Mouse (Mus musculus) stomach, embryonic 14.5 days (tissue): Measurements from ENCODE around the gene Gm5460. TPM values are rescaled to one million over a fixed set of nuclear protein-coding genes. Genes with fewer than 3 reads are reported as not detected.

Source experiments
- ATAC-seq: fragments of 200-750 bp; cut with Nextera tagmentation; 2 replicates; pipeline ENCODE4 v1.8.0; 2017; ENCODE audit warnings: low read depth, moderate TSS enrichment; ENCODE audit not compliant: insufficient number of reproducible peaks, insufficient read depth, low FRiP score
- H3K27ac ChIP-seq: fragments of 300-500 bp; sonication (generic); 2 replicates; pipeline ENCODE4 v1.5.1; 2014; ENCODE audit warnings: mild to moderate bottlenecking, low read length, moderate library complexity, mixed read lengths
- H3K27me3 ChIP-seq: fragments of 300-500 bp; sonication (generic); 2 replicates; pipeline ENCODE4 v1.6.1; 2014; ENCODE audit warnings: low read length, control low read depth, mixed read lengths; ENCODE audit not compliant: control insufficient read depth, insufficient read depth
- H3K36me3 ChIP-seq: fragments of 300-500 bp; sonication (generic); 2 replicates; pipeline ENCODE4 v1.6.1; 2014; ENCODE audit warnings: mild to moderate bottlenecking, control low read depth, low read length, moderate library complexity, mixed read lengths; ENCODE audit not compliant: control insufficient read depth, insufficient read depth
- H3K4me1 ChIP-seq: fragments of 300-500 bp; sonication (generic); 2 replicates; pipeline ENCODE4 v1.6.1; 2014; ENCODE audit warnings: low read length, control low read depth, mixed read lengths; ENCODE audit not compliant: control insufficient read depth, insufficient read depth
- H3K4me2 ChIP-seq: fragments of 300-500 bp; sonication (generic); replicated peaks from 2 replicates; pipeline ENCODE4 v1.6.1; 2014; ENCODE audit warnings: low read depth, low read length, control low read depth
- H3K4me3 ChIP-seq: fragments of 300-500 bp; sonication (generic); 2 replicates; pipeline ENCODE4 v1.5.1; 2014; ENCODE audit warnings: low read depth, low read length, control low read depth
- H3K9ac ChIP-seq: fragments of 300-500 bp; sonication (generic); replicated peaks from 2 replicates; pipeline ENCODE4 v1.6.1; 2014; ENCODE audit warnings: low read depth, mild to moderate bottlenecking, control low read depth, low read length, moderate library complexity, mixed read lengths
- H3K9me3 ChIP-seq: fragments of 300-500 bp; sonication (generic); 2 replicates; pipeline ENCODE4 v1.6.1; 2016; ENCODE audit warnings: low read depth, low read length, control low read depth; ENCODE audit not compliant: control insufficient read depth
- WGBS: fragments of 180-500 bp; shearing (Covaris S2); extraction: QIAGEN DNeasy Blood & Tissue Kit; methylation state at CpG from one replicate; pipeline ENCODE4 v1.1.7; 2014; 5-methylcytosine and 5-hydroxymethylcytosine counted together
- polyA plus RNA-seq: library from polyadenylated mRNA; unstranded; fragments of >200 nt; fragmentation: Nextera tagmentation; extraction: Ambion mirVana; gene quantifications from 2 replicates; pipeline ENCODE4 v1.2.1, GENCODE M21; 2014

The Gm5460 gene
- polyA plus RNA-seq, 1 experiment from 2014 or later: not detected

DNA sequence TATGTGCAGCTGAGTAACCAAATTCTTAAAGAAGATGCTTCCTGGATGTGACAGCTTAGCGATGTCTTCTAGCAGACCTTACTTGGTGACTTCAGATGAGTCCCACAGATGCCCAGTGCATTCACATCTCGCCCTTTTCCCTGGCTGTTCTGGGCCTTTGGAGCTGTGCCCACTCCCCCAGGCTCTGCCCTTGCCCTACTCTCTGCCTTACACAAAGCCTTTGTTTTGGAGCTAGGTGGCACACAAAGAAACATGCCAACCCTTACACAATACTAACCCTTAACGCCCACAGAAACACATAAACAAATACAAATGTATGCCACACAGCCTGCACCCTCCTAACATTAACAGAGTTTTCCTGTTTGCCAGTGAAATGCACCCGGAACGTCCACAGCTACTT lies 79.6 kb downstream of the Gm5460 start:
- H3K27ac ChIP-seq: no peak overlapping the region
- H3K4me2 ChIP-seq: no peak overlapping the region
- WGBS: 81% methylated on average over 5 of the region's 5 CpGs
- no peaks in the 10 kb centered on the region for H3K9me3 ChIP-seq
- H3K27me3 ChIP-seq: no peaks in the 10 kb centered on the region
- no peak overlapping the region for H3K4me3 ChIP-seq
- no peaks in the 10 kb centered on the region for H3K4me1 ChIP-seq
- ATAC-seq: no peak
- no peak overlapping the region for H3K9ac ChIP-seq
- no peaks in the 10 kb centered on the region for H3K36me3 ChIP-seq

Other genes starting within 250 kb of the Gm5460 start
- 5.8 and 6.7 TPM in 2 replicates for gene Gdf10, start 93.2 kb upstream of the Gm5460 start, polyA plus RNA-seq
- gene Gdf2, start 75.7 kb upstream of the Gm5460 start, polyA plus RNA-seq: not detected in 2 replicates
- not detected in 2 replicates for gene Rbp3, start 62.8 kb upstream of the Gm5460 start, polyA plus RNA-seq
- gene Zfp488, start 38.0 kb upstream of the Gm5460 start, polyA plus RNA-seq: 0.31 and 0.45 TPM in 2 replicates
- gene Gm30083, start 1.6 kb upstream of the Gm5460 start, polyA plus RNA-seq: not detected in 2 replicates
- not detected in 2 replicates for gene Antxrl, start 35.9 kb downstream of the Gm5460 start, polyA plus RNA-seq
- 50.6 and 54.0 TPM in 2 replicates for gene Anxa8, start 69.2 kb downstream of the Gm5460 start, polyA plus RNA-seq
- gene A630023A22Rik, start 86.0 kb downstream of the Gm5460 start, polyA plus RNA-seq: 0.69 TPM in 1 of 2 replicates, not detected in the other
- 0.13 and 0.19 TPM in 2 replicates for gene Npy4r, start 135.7 kb downstream of the Gm5460 start, polyA plus RNA-seq
- 0.29 and 0.32 TPM in 2 replicates for gene Gprin2, start 184.9 kb downstream of the Gm5460 start, polyA plus RNA-seq
- 0.58 and 0.81 TPM in 2 replicates for gene Syt15, start 202.8 kb downstream of the Gm5460 start, polyA plus RNA-seq